Mouse (Mus musculus): Measurements from ENCODE around the gene C1qtnf7.

The C1qtnf7 gene

DNA sequence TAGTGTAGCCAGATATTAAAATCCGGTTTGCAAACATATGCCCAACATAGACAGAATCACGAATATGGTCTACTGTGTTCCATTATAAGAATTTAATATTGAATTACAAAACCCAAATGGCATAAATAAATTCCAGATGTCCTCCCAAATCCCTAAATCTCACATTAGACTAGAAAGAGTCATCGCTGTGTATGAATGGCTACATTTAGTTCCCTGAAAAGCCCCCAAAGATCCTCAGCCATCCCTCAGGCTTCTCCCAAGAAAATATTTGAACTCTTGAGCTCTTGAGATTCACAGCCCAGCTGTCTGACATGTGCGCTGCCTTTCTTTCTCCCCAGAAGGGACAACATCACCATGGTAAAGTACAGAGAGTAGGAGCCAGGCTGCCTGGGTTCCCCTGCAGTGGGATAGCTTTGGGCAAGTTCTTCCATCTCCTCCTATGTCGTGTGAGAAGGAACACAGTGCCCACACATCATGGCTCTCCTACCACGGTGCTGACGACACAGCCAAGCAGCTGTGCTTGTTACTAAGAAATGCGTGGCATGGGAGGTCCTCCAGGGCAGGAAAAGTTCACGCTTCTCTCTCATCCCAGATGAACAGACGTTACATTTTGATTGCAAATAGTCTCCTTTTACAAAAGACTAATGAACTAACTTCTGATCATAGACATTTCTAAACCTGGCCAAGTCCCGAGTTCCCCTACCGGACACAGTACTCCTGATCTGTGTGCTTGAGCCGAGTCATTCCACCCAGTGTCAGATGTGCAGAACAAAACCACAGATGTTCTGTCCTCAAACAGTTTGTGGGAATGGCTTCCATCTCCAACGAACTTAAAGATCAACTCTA lies 23.2 kb downstream of the C1qtnf7 start:
- in situ Hi-C loops (cut with MboI; ENCODE audit: unreplicated experiment in 2 of 2) = no loop called here

DNA sequence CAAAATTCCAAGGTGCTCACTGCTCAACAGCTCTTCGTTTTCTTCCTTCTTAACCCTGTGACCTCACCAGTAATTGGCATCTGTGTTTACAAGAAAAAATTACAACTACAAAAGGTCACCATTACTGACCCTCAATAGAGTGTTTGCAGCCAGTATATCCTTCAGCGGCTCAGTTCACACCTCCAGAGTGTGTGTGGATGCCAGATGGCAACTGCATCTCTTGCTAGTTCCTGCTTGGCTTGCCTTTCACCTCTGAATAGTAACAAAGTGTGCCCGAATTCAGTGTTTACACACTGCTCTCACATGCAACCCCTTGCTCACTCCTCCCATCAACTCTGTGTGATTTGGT lies 23.8 kb downstream of the C1qtnf7 start:
- in situ Hi-C loops (cut with MboI; ENCODE audit: unreplicated experiment in 2 of 2) = no loop called here

DNA sequence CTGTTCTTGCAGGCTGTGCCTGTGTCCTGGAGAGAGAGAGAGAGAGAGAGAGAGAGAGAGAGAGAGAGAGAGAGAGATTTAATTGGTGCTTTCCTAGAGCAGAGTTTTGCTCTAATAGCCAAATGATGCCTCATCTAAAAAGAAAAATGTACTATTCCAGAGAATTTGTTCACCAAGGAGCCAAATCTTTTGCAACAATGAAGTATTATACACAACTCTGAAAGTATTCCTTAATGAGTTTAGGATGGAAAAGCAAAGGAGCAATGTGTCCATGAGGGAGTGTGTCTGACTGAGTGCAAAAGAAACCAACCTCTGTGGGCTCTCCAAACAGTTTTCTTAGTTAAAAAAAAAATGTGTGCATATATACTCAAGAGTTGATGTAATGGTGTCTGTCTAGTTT lies 24.5 kb downstream of the C1qtnf7 start:
- in situ Hi-C loops (cut with MboI; ENCODE audit: unreplicated experiment in 2 of 2) = no loop called here

DNA sequence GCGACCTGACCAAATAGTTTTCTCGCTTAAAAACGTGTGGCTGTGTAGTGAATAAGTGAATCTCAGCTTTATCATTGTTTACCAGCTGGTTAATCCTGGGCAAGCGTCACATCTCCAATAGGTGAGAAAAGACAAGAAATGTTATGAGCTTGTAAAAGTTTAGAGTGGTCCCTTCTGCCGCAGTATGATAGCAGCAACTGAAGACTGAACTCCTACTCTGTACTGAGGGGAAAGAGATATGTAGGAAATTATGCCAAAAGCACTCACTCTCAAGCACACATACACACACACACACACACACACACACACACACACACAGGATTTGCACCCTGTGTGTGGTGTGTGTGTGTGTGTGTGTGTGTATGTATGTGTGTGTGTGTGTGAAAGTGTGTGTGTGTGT lies 26.2 kb downstream of the C1qtnf7 start:
- in situ Hi-C loops (cut with MboI; ENCODE audit: unreplicated experiment in 2 of 2) = no loop called here

DNA sequence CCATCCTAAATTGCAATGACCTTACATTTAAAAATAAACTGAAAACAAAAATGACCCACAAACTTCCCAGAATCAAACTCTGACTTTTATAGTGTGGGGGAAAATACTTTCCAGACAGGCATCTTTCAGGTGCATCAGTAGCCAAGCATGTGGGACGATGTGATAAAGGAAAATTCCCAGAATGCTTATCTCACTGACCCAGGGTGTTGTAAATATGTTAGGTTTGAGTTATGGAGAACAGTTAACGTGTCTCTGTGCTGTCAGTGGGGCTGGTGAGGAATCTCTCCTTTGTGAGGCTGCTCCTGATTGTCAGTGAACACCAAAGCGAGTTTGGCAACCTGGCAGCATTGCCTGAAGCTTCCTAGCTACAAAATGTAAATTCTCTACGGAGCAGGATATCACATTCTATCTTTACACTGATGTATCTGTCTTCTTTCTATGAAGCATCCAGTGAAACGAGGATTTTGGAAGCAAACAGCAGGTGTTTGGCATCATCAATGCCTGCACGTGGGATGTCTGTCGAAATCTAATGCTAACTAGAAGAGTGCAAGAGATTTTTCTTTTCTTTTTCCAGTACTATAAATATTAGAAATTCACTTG lies 27.0 kb downstream of the C1qtnf7 start:
- in situ Hi-C loops (cut with MboI; ENCODE audit: unreplicated experiment in 2 of 2) = no loop called here

DNA sequence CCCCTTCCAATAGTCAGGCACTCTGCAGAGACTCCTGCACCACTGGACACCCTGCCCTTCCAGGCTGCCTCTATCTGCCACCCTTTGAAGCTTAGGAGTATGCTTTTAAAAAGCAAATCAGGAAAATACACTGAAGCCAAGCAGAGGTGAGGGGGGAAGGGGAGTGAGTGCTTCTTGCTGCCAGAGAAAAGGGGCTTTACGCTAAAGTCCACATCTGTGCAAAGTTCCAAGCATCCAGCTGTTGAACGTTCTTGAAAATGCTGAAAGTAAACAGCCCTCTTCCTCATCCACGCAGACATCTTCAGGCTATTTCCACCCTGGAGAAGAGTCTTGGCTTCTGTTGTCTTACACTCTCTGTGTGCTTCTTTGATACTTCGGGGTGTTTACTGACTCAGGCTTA lies 34.6 kb downstream of the C1qtnf7 start:
- in situ Hi-C loops (cut with MboI; ENCODE audit: unreplicated experiment in 2 of 2) = no loop called here

DNA sequence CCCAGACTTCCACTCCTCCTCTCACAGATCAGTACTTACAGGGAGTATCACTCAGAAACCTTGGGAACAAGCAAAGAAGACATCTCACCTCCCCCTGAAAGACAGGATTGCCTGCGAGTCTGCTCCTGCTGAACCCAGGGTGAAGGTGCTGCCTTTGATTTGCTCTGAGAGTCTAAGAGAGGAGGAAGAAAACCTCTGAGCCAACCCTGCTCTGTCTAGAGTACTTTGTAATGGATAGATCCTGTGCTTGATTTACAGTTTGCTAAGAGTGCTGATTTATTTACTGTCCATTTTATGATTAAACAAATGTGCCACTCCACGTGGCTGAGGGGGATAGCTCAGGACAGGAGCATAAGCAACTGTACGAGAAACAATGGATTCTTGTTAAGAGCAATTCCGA lies 35.1 kb downstream of the C1qtnf7 start:
- in situ Hi-C loops (cut with MboI; ENCODE audit: unreplicated experiment in 2 of 2) = no loop called here

DNA sequence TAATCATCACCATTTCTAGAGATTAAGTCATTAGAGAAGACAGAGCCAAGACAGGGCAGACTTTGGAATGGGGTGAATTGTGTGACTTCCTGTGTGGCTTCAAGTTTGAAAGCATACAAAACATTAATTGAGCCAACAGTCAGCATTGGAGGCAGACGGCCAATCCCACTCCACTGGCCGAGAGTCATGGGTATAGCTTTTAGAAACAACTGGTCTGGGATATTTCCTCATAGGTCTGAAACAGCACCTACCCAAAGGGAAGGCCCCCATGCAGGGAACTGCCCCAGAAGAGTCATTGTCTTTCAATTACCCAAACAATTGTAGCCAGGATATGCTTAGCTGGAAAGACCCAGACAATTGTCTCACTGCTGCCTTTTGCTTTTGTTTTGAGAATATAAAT lies 39.5 kb downstream of the C1qtnf7 start:
- in situ Hi-C loops (cut with MboI; ENCODE audit: unreplicated experiment in 2 of 2) = no loop called here

DNA sequence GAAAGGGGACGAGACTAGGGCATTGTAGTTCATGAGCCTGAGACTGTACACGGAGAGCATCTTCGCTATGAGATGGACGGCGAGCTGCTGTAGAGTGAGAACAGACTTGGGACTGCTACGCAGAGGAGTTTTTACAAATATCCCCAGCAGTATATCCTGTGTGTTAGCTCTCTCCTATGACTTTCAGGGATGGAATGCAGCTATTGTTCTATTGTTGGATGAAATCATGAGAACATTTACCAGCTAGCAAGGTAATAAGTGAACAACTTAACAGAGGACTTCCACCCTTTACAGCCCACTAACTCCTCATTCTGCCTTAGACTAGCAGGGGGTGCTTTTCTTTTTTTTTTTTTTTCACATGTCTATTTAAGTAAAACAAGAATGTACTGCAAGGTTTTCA lies 40.1 kb downstream of the C1qtnf7 start:
- in situ Hi-C loops (cut with MboI; ENCODE audit: unreplicated experiment in 2 of 2) = no loop called here

DNA sequence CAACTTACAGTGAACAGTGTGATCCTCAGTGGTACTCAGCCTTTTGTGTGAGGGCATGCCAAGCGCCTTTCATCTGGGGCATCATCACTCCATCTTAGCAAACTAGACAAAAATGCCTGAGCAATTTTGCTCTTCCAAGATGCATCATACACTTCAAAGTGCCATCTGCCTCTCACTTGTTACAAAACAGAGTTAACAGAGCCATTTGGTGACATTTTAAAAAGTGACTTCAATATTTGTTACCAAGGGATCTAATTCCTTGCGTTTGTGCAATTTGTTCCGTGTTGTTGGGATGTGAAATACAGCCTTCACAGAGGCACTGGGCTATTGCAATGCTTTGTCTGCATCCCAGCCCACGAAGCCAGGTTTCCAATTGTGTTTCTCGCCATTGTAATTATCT lies 42.1 kb downstream of the C1qtnf7 start:
- in situ Hi-C loops (cut with MboI; ENCODE audit: unreplicated experiment in 2 of 2) = no loop called here

DNA sequence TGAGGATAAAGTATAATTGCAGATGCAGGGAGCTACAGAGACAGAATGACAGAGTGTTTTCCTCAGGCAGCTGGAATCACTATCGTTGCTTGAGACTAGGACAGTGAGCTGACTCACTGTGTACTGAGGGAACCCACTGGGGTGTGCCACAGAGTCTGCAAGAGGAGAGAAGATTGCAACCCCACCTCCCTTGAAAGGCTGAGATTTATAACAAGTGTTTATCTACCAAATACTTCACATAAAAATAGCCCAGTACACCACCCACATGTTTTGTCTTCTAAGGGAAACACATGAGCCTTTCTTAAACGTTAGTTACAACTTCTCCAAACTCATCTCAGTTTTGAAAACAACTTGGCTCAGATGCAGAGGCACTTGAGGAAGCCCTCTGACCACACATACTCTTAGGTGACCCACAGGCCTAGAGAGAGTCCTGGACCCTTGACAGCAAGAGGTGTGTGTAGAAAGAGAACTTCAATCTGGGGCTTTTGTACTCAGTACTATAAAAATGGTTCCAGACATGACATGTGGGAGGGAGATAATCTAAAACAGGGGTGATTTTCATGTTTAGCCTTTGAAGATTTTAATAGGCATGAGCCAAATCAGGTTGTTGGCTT lies 46.4 kb downstream of the C1qtnf7 start:
- in situ Hi-C loops (cut with MboI; ENCODE audit: unreplicated experiment in 2 of 2) = no loop called here

DNA sequence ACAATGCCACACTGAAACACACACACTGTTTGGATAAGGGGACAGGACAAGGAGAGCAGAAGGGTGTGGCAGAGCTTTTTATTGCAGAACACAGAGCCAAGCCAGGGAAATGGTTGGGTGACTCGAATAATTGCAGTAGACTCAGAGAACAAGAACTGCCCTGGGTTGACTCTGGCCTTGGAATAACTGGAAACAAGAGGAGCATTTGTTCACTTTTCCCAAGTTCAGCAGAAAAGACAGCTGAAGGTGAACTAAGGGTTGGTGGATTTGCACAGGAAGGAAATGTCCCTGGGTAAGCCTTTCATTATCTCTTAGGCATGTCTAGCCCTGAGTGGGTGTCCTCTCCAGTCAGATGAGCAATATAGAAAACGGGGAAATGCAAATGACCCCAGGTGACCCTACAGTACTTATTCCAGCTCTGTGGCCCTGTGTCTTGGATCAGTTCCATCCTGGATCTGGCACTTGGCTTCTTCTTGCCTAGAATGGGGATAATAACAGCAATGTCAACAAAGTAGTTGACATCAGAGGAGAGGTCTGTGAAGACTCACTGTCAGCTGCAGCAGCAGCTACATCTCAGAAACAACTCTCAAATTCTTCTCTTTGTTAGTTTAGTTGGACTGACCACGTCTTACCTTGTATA lies 54.5 kb downstream of the C1qtnf7 start:
- in situ Hi-C loops (cut with MboI; ENCODE audit: unreplicated experiment in 2 of 2) = no loop called here

DNA sequence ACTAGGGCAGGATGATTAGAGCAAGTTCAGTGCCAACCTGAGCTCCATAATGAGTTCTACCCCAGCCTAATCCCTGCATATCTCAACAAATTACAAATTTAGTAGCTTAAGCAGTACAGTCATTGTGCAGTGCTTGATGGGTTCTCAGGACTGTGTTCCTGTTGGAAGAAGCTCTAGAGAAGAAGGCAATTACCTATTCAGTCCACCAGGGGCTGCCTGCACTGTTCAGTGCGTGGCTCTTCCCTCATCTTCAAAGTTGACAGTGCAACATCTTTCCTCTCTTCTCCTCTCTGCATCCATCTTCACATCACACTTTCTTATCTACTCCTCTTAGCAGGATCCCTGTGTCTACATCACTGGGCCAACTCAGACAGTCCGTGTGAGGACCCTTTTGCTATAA lies 67.5 kb downstream of the C1qtnf7 start:
- in situ Hi-C loops (cut with MboI; ENCODE audit: unreplicated experiment in 2 of 2) = no loop called here

DNA sequence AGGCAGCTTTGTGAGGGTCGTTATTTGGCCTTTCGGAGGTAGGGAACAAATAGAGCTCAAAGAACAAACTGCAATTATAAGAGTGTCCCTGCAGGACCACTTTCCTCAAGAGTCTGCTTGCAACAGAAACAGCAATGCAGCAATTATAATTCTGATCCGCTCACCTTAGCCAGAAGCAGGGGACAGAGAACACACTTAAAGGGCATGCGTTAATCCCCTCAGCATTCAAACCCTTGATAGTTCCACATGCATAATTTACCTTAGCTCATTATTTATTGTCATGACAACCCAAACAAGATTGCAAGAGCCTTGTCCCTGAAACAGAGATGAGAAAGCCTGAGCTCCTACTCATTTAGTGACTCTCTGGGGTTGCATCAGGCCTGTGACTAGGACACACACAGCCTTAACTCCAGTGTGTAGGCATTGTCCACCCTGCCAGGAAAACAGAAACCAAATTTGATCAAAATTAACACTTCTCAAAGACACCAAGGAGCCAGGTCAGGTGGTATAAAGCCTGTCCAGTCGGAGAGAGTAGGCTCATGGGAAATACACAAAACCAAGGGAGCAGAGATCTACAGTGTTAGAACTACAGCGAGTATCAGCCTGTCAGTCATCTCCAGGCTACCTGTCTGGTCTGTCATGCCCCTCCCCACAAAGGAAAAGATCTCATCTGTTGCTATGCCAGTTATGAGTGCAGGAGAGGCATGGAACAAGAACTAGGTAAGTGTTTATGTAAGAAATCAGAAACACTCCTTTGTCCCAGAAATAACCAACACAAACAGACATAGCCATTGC lies 68.2 kb downstream of the C1qtnf7 start:
- in situ Hi-C loops (cut with MboI; ENCODE audit: unreplicated experiment in 2 of 2) = no loop called here

DNA sequence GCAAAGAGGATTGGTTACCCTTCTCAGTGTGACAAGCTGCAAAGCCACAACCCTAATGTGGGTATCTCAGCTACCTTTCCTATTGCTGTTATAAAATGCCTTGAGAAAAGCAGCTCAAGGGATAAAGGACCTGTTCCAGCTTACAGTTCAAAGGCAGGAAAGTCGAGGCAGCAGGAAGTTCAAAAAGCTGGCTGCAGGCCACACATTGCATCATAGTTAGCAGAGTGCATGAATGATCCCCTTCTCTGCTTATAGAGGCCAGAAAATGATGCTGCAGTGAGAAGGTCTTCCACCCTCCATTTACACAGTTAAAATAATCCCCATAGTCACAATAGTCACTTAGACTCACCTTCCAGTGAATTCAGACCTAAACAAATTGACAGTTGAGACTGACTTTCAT lies 69.1 kb downstream of the C1qtnf7 start:
- in situ Hi-C loops (cut with MboI; ENCODE audit: unreplicated experiment in 2 of 2) = no loop called here

DNA sequence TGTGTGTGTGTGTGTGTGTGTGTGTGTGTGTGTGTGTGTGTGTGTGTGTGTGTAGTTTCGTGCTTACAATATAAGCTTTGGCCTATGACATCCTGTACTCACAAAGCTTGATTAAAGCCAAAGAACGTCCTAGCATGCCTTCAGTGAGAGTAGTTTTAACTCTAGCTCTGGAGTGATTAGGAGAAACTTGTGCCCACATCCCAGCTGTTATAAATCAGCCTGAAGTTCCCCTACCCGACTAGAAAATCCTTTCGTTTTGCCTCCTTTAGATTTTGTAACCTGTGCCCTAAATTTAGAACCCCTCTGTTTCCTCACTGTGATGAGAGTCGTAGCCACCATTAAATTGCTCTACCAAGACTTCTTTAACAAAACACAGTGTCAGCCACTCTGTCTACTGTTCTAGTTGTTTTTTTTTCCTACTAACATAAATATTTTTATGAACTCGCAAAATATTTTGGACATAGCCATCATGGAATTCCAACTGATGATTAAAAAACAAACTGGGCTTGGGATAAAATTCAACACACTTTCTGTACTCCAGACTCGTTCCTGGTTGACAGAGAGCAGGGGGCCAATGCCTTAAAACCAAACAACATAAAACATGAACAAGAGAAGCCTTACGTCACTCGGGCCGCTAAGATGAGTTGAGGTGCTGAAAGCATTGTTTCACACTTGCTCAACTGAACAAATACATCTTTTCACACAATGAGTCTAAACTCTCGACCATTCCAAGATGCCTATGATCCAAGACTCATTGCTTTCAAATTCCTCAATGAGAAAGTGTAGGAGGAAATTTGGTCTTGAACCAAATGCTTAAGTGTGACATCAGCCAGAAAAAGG lies 70.3 kb downstream of the C1qtnf7 start:
- in situ Hi-C loops (cut with MboI; ENCODE audit: unreplicated experiment in 2 of 2) = no loop called here

DNA sequence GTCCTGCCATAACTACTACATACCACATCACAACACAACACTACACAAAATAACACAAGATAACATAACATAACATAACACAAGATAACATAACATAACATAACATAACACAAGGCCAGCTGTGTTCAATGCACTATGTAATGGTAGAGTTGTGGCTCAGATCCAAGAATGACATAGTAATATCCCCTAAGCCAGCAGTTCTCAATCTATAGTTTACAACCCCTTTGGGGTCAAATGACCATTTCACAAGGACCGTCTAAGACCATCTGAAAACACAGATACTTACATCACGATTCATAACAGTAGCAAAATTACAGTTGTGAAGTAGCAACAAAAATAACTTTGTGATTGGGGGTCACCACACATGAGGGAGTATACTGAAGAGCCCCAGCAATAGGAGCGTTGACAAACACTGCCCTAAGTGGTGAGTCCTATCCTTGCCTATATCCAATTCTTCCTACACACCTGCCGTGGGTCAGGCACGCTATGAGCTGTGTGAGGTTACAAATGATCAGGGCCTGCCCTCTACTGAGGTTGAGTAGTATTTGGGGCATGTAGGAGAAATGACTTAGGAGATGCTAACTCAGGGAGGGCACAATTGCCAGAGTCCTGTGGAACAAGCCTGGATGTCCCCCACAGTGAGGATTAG lies 73.6 kb downstream of the C1qtnf7 start:
- in situ Hi-C loops (cut with MboI; ENCODE audit: unreplicated experiment in 2 of 2) = no loop called here

DNA sequence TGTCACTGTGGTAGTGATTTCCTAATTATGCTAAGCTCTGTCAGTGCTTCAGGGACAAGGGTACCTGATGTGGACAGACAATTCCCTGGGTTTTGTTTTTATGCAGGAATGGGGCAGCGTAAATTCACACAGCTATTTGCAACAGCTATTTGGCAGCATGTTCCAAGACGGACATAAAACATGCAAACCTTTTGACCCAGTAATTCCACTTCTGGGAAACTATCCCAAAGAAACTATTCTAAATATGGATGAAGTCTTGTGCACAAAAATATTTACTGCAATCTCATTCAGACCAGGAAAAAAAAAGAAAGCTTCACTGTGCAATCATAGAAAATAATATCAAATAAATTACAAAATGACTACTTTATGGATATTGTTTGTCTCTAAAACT lies 74.1 kb downstream of the C1qtnf7 start:
- in situ Hi-C loops (cut with MboI; ENCODE audit: unreplicated experiment in 2 of 2) = no loop called here

DNA sequence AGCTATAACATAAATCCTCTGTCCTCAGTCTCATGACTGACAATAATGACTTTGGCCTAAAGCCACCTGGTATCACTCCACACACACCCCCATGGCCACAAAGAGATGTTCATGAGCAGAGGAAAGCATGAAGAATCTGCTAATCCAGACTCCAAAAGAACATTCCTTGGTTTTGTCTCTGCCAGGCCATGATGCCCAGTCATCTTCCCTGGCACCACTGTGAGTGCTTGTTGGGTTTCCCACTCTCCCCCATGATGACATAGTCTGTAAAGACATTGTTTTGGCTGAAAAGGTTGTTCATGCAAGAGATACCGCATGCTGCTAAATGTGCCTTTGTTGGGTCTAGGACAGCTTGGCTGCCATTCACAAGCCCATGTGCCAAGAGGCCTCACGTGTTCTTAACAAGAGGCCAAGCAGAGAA lies 75.0 kb downstream of the C1qtnf7 start:
- in situ Hi-C loops (cut with MboI; ENCODE audit: unreplicated experiment in 2 of 2) = no loop called here

Measured in v-Abl transformed pro-B cells (cell line).